Mouse (Mus musculus) ES-Bruce4 (cell line): Measurements from ENCODE around the gene Oaf. TPM values are rescaled to one million over a fixed set of nuclear protein-coding genes. Genes with fewer than 3 reads are reported as not detected.

Source experiments
- H3K27ac ChIP-seq: 2 replicates; pipeline ENCODE4 v1.5.1; 2012; ENCODE audit warnings: low read length, inconsistent platforms; ENCODE audit not compliant: insufficient read depth
- H3K27me3 ChIP-seq: 2 replicates; pipeline ENCODE4 v1.6.1; 2012; ENCODE audit warnings: mild to moderate bottlenecking, low read length, inconsistent platforms; ENCODE audit not compliant: control insufficient read depth, poor library complexity, insufficient read depth, severe bottlenecking
- H3K36me3 ChIP-seq: 2 replicates; pipeline ENCODE4 v1.6.1; 2012; ENCODE audit warnings: inconsistent platforms, mild to moderate bottlenecking, low read length, moderate library complexity; ENCODE audit not compliant: control insufficient read depth, poor library complexity, insufficient read depth, severe bottlenecking
- H3K4me1 ChIP-seq: one replicate; pipeline ENCODE4 v1.8.1; 2011; ENCODE audit warnings: low read length; ENCODE audit not compliant: control insufficient read depth, insufficient read depth
- H3K4me3 ChIP-seq: 2 replicates; pipeline ENCODE4 v1.5.1; 2011; ENCODE audit warnings: low read depth, mild to moderate bottlenecking, low read length
- H3K9ac ChIP-seq: 2 replicates; pipeline ENCODE4 v1.6.1; 2012; ENCODE audit warnings: low read depth, mild to moderate bottlenecking, inconsistent platforms; ENCODE audit not compliant: poor library complexity, severe bottlenecking
- H3K9me3 ChIP-seq: replicated peaks from 2 replicates; pipeline ENCODE4 v1.6.1; 2012; ENCODE audit warnings: mild to moderate bottlenecking, low read length, inconsistent platforms; ENCODE audit not compliant: control insufficient read depth, poor library complexity, insufficient read depth, severe bottlenecking
- CTCF ChIP-seq: IDR thresholded peaks from one replicate; pipeline ENCODE4 v1.8.1; 2011; ENCODE audit warnings: low read depth, low read length
- EP300 ChIP-seq: IDR thresholded peaks from 2 replicates; pipeline ENCODE4 v1.6.1; 2011; ENCODE audit warnings: low read depth, low read length; ENCODE audit not compliant: insufficient read depth
- POLR2A ChIP-seq: IDR thresholded peaks from one replicate; pipeline ENCODE4 v1.8.1; 2011; ENCODE audit warnings: low read length; ENCODE audit not compliant: insufficient read depth
- polyA plus RNA-seq: library from polyadenylated mRNA; stranded (reverse); fragments of >200 nt; gene quantifications from 2 replicates; pipeline ENCODE4 v1.2.4, GENCODE M21; 2011; ENCODE audit warnings: low read depth; ENCODE audit not compliant: missing spikeins, insufficient read depth, insufficient read length

Oaf gene
- polyA plus RNA-seq, 1 experiment: 3.7 TPM

GRCm38 (mm10) chr9:43252790-43253189, 13.1 kb upstream of the Oaf start:
- Histone ChIP-seq H3K36me3 (no peaks in the 10 kb centered on the region), H3K27ac (no peak overlapping the region), H3K27me3 (no peaks in the 10 kb centered on the region), H3K4me1 (no peaks in the 10 kb centered on the region), H3K4me3 (no peak overlapping the region), H3K9me3 (no peaks in the 10 kb centered on the region), H3K9ac (no peak overlapping the region)
- no peak for TF ChIP-seq POLR2A
- TF ChIP-seq EP300: no peak
- TF ChIP-seq CTCF: no peak

GRCm38 (mm10) chr9:43251786-43252185, 12.1 kb upstream of the Oaf start:
- TF ChIP-seq CTCF (no peak), POLR2A (no peak), EP300 (no peak)
- Histone ChIP-seq H3K27ac (no peak overlapping the region), H3K9me3 (no peaks in the 10 kb centered on the region), H3K27me3 (no peaks in the 10 kb centered on the region), H3K9ac (no peak overlapping the region), H3K36me3 (no peaks in the 10 kb centered on the region), H3K4me1 (no peaks in the 10 kb centered on the region), H3K4me3 (no peak overlapping the region)

GRCm38 (mm10) chr9:43246738-43247180, 7.0 kb upstream of the Oaf start:
- H3K4me1 ChIP-seq: no peaks in the 10 kb centered on the region
- TF ChIP-seq EP300 (no peak), CTCF (no peak)
- H3K4me3 ChIP-seq: no peak overlapping the region
- no peaks in the 10 kb centered on the region for H3K36me3 ChIP-seq
- no peaks in the 10 kb centered on the region for H3K9me3 ChIP-seq
- H3K27me3 ChIP-seq: no peaks in the 10 kb centered on the region
- no peak overlapping the region for H3K9ac ChIP-seq
- no peak overlapping the region for H3K27ac ChIP-seq

- Histone ChIP-seq H3K4me1 (no peaks in the 10 kb centered on the region), H3K27ac (no peak overlapping the region)
Observed at GRCm38 (mm10) chr9:43245801-43246570, 6.3 kb upstream of the Oaf start.

GRCm38 (mm10) chr9:43242432-43242831, 2.7 kb upstream of the Oaf start:
- Histone ChIP-seq H3K36me3 (no peaks in the 10 kb centered on the region), H3K4me1 (no peaks in the 10 kb centered on the region), H3K27me3 (peaks cover 8% of the 10 kb centered on the region; the same call in 1 of the 2 replicates), H3K9ac (no peak overlapping the region), H3K9me3 (no peaks in the 10 kb centered on the region), H3K27ac (no peak overlapping the region), H3K4me3 (no peak overlapping the region)
- TF ChIP-seq EP300 (no peak), POLR2A (no peak), CTCF (no peak)

More at GRCm38 (mm10) chr9:43245801-43246570, 6.3 kb upstream of the Oaf start:
- Histone ChIP-seq H3K36me3 (no peaks in the 10 kb centered on the region), H3K9me3 (no peaks in the 10 kb centered on the region), H3K27me3 (no peaks in the 10 kb centered on the region), H3K4me3 (no peak overlapping the region), H3K9ac (no peak overlapping the region)
- TF ChIP-seq POLR2A: no peak
- TF ChIP-seq CTCF: no peak
- TF ChIP-seq EP300: no peak

GRCm38 (mm10) chr9:43241970-43242369, 2.3 kb upstream of the Oaf start:
- Histone ChIP-seq H3K9me3 (no peaks in the 10 kb centered on the region), H3K36me3 (no peaks in the 10 kb centered on the region), H3K27me3 (peaks cover 8% of the 10 kb centered on the region; the same call in 1 of the 2 replicates), H3K4me3 (no peak overlapping the region), H3K4me1 (no peaks in the 10 kb centered on the region), H3K27ac (no peak overlapping the region), H3K9ac (no peak overlapping the region)
- TF ChIP-seq CTCF (no peak), POLR2A (no peak), EP300 (no peak)
